Mouse (Mus musculus) kidney, adult 2 months (tissue): Measurements from ENCODE around the gene Bahd1. TPM values are rescaled to one million over a fixed set of nuclear protein-coding genes. Genes with fewer than 3 reads are reported as not detected.

Experiments used
- DNase-seq: peaks from one replicate; pipeline ENCODE4 v3.0.0; 2021
- H3K27ac ChIP-seq: fragments of 200-500 bp; 2 replicates; pipeline ENCODE4 v1.5.1; 2012; ENCODE audit warnings: low read depth, low read length, control low read depth, inconsistent platforms; ENCODE audit not compliant: insufficient read depth
- H3K27me3 ChIP-seq: fragments of 200-500 bp; replicated peaks from 2 replicates; pipeline ENCODE4 v1.6.1; 2012; ENCODE audit warnings: mild to moderate bottlenecking, moderate library complexity, low read length, inconsistent platforms; ENCODE audit not compliant: control insufficient read depth, insufficient read depth
- H3K36me3 ChIP-seq: fragments of 200-500 bp; 2 replicates; pipeline ENCODE4 v1.6.1; 2012; ENCODE audit warnings: mild to moderate bottlenecking, moderate library complexity, low read length, inconsistent platforms; ENCODE audit not compliant: control insufficient read depth, insufficient read depth
- H3K4me1 ChIP-seq: fragments of 200-500 bp; 2 replicates; pipeline ENCODE4 v1.6.1; 2011; ENCODE audit warnings: low read length; ENCODE audit not compliant: control insufficient read depth, insufficient read depth
- H3K4me3 ChIP-seq: fragments of 200-500 bp; 2 replicates; pipeline ENCODE4 v1.5.1; 2011; ENCODE audit warnings: mild to moderate bottlenecking, low read depth, low read length, control low read depth; ENCODE audit not compliant: insufficient read depth
- CTCF ChIP-seq: fragments of 200-500 bp; conservative IDR thresholded peaks from 2 replicates; pipeline ENCODE4 v1.5.1; 2011; ENCODE audit warnings: low read depth, mild to moderate bottlenecking, control low read depth, low read length, moderate library complexity, mixed read lengths; ENCODE audit not compliant: insufficient read depth, insufficient read length
- POLR2A ChIP-seq: fragments of 200-500 bp; IDR thresholded peaks from one replicate; pipeline ENCODE4 v1.6.1; 2011; ENCODE audit warnings: low read depth, low read length, control low read depth
- WGBS: fragments of 180-500 bp; shearing (Covaris S2); methylation state at CpG from one replicate; pipeline ENCODE4 v1.1.7; 2018; 5-methylcytosine and 5-hydroxymethylcytosine counted together
- polyA plus RNA-seq: library from polyadenylated mRNA; depleted of rRNA; stranded (reverse); fragments of >200 nt; gene quantifications from 2 replicates; pipeline ENCODE4 v1.2.3, GENCODE M21; 2012; rRNA removed

The Bahd1 gene
- 17.5 and 19.9 TPM in 2 replicates for polyA plus RNA-seq

DNA sequence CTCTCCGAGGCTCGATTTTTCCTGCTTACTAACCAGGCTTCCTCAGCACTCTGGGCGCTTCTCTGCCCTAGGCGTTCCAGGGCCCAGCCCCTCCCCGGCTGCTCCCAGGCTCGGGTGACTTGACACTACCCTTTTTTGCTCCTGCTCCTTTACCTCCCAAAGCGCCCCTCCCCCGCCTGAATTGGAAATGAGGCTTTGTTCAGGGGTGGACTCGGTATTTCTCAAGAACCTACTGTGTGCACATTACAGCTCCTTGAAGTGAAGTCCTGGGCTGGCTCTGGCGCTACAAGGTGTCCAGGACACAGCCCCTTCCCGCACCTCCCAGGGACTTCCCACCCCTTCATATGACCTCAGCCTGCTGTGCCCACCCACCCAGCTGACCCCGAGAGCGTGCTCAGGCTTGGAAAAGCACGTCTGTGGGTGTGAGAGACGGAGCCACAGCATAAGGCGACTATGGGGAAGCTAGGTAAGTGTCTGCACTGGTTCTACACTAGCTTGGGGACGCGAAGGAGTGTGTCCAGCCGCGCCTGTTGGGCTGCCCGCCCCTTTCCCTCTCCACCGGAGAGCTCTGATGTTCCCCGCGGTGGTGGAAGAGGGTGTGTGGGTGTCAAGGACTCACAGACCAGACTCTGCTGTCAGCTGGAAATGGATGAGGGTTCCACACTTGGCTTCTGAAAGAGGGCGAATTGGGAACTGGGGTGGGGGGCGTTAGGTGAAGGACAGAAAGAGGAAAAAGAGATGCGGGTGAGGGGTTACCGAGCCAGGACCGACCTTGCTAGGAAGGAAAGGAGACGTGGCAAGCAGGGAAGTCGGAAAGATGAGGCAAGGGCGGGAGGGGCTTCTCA lies at the start of gene Bahd1:
TSS of gene Bahd1 (plus strand) at position 397 of the 845 bp plus-strand sequence.
- DNase-seq, result peak; percentile 39
- peaks cover 8% of the 10 kb centered on the region; the same call in 1 of the 2 replicates for H3K4me1 ChIP-seq
- WGBS, result 7% methylated on average over 32 of the region's 32 CpGs
- H3K4me3 ChIP-seq, result peak within 1 kb of the TSS; percentile 40
- no peaks in the 10 kb centered on the region for H3K36me3 ChIP-seq
- no peaks in the 10 kb centered on the region for H3K27me3 ChIP-seq
- H3K27ac ChIP-seq, result no peak within 1 kb of the TSS
- no peak for TF ChIP-seq CTCF
- no peak for TF ChIP-seq POLR2A

DNA sequence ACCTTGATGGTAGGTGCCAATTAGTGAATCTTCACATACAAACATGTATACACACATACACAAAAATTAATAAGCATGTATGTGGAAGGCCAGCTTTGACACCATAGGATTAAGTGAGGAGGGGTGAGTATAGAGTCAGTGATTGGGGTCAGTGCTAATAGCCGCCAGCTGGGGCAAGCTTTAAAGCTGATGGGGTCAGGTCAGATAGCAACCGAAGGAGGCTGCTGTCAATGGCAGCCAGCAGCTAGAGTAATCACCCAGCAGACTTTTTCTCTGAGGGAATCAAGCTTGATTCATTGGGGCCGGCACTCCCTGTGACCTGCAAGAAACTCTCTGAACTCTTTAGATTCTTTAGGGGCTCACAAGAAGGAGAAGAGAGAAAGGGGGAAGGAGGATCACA lies 48.4 kb upstream of the Bahd1 start:
- H3K27me3 ChIP-seq, result no peaks in the 10 kb centered on the region
- H3K4me3 ChIP-seq, result no peak overlapping the region
- H3K36me3 ChIP-seq, result no peaks in the 10 kb centered on the region
- no peak for DNase-seq
- no peak for TF ChIP-seq CTCF
- no peak for TF ChIP-seq POLR2A
- H3K4me1 ChIP-seq, result no peaks in the 10 kb centered on the region
- 38% methylated on average over 3 of the region's 3 CpGs for WGBS
- H3K27ac ChIP-seq, result no peak overlapping the region

DNA sequence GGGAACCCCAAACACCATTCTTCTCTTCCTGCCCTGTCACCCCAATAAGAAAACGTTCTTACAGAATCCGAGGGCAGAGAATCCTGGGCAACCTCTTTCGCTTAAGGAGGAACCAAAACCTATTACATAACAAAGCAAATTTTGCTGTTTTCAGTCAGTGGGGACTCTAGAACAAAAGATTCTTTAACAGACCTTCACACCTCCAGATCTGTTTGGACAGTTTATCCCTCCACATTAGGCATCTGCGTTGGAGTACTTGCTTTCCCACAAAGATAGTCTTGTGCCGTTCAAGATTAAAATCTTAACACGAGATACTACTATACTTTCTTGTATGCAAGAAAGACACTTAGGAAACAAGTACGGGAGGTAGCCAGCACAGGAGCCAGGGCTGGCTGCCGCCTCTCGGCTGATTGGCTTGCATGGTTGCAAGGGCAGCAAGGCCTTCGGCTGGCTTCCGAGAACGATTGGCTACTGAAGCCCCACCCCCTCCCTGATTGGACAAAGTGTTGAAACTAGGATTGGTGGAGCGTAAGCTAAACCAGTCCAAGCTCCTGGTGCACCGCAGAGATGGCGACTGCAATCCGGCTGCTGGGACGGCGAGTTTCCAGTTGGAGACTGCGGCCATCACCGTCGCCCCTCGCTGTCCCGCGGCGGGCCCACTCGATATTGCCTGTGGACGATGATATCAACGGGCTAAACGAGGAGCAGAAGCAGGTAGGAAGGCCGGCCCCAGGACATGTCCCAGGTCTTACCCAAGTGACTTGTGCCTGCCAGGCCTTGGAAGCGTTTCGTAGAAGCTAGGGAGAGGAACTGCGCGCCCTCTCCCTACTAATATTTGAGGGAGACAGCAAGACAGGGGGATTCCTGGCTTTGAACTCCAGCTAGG lies 38.5 kb upstream of the Bahd1 start, which contains the start of gene Ivd:
TSS of gene Ivd (plus strand) at position 501 of the 886 bp plus-strand sequence.
- peaks cover 17% of the 10 kb centered on the region; the same call in 1 of the 2 replicates for H3K4me1 ChIP-seq
- no peaks in the 10 kb centered on the region for H3K36me3 ChIP-seq
- DNase-seq, result peak; percentile 97
- TF ChIP-seq CTCF, result no peak
- TF ChIP-seq POLR2A, result peak; percentile 96
- H3K27ac ChIP-seq, result peak within 1 kb of the TSS; percentile 90
- WGBS, result 1% methylated on average over 34 of the region's 34 CpGs
- no peaks in the 10 kb centered on the region for H3K27me3 ChIP-seq
- peak within 1 kb of the TSS; percentile 80 for H3K4me3 ChIP-seq

DNA sequence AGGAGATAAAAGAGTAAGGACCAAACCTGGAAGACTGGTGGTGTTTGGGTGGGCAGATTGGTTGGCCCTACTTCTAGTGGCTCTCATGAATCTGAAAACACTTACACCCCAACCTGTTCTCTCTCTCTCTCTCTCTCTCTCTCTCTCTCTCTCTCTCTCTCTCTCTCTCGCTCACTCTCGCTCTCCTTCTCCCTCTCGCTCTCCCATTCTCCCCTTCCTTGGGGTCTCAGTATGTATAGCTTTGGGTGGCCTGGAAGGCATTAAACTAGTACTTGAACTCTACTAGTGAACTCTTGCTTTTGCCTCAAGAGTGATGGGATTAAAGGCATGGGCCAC lies 37.9 kb upstream of the Bahd1 start:
- H3K4me1 ChIP-seq, result peaks cover 17% of the 10 kb centered on the region; the same call in 1 of the 2 replicates
- H3K27ac ChIP-seq, result peak overlapping the region; percentile 86
- 47% methylated on average over 3 of the region's 3 CpGs for WGBS
- H3K4me3 ChIP-seq, result peak overlapping the region; percentile 80
- DNase-seq, result no peak
- no peaks in the 10 kb centered on the region for H3K36me3 ChIP-seq
- H3K27me3 ChIP-seq, result no peaks in the 10 kb centered on the region
- TF ChIP-seq POLR2A, result no peak
- no peak for TF ChIP-seq CTCF

DNA sequence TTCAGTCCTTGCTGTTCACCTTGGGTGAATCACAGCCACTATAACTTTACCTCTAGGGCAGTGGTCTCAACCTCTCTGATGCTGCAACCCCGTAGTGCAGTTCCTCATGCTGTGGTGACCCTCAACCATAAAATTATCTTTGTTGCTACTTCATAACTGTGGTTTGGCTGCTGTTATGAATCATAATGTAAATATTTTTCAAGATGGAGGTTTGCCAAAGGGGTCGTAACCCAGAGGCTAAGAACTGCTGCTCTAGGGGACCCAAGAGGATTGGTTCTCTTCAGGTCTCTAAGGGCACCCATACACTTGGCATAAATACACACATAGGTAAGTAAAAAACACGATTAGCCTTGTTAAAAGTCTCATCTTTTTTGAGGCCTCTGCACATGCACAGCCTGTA lies 29.6 kb upstream of the Bahd1 start:
- Histone ChIP-seq H3K4me3 (no peak overlapping the region), H3K4me1 (0 out of 2 replicates have a peak, but pooled peaks cover 3% of the 10 kb centered on the region), H3K27ac (no peak overlapping the region), H3K36me3 (no peaks in the 10 kb centered on the region; the same call in 1 of the 2 replicates), H3K27me3 (no peaks in the 10 kb centered on the region)
- WGBS, result 85% methylated on average over 3 of the region's 3 CpGs
- DNase-seq, result no peak
- TF ChIP-seq CTCF, result no peak
- TF ChIP-seq POLR2A, result no peak

DNA sequence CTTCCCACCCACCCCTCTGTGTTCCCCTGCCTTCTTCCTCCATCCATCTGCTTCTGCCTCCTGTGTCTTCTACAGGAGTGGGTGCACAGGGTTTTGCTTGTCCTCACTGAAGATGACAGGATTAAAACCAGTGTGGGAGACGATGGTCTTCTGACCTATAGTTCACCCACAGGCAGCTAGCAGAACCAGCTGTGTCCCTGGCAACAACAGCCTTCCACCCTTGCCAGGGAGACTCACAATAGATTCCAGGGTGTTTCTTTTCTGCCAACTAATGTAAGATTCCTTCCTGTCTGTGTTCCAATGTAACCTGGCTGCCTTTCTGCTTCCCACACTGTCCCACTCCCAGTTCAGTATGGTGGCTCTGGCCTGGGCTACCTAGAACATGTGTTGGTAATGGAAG lies 29.1 kb upstream of the Bahd1 start:
- 57% methylated on average over 1 of the region's 1 CpGs for WGBS
- Histone ChIP-seq H3K27ac (no peak overlapping the region), H3K36me3 (no peaks in the 10 kb centered on the region; the same call in 1 of the 2 replicates), H3K4me3 (no peak overlapping the region), H3K4me1 (no peaks in the 10 kb centered on the region), H3K27me3 (no peaks in the 10 kb centered on the region)
- DNase-seq, result no peak
- no peak for TF ChIP-seq POLR2A
- no peak for TF ChIP-seq CTCF

DNA sequence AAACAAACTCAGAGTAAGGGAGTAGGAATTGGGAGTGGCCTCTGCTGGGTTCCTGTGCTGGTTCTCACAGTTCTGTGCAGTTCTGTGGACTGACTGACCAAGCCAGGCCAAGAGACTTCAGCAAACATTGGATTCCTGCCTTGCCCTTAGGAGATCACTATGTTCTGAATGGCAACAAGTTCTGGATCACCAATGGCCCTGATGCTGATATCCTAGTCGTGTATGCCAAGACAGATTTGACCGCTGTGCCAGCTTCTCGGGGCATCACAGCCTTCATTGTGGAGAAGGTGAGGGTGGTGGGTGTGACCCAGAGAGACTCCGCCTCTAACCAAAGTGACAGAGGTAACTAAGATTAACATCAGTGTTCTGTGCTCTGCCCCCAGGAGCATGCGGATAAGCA lies 27.2 kb upstream of the Bahd1 start:
- no peak for DNase-seq
- WGBS, result 90% methylated on average over 5 of the region's 5 CpGs
- no peak overlapping the region for H3K4me3 ChIP-seq
- H3K36me3 ChIP-seq, result peaks cover 2% of the 10 kb centered on the region
- no peaks in the 10 kb centered on the region for H3K4me1 ChIP-seq
- no peaks in the 10 kb centered on the region for H3K27me3 ChIP-seq
- no peak overlapping the region for H3K27ac ChIP-seq
- TF ChIP-seq POLR2A (no peak), CTCF (no peak)
